Mouse (Mus musculus) embryonic facial prominence, embryonic 13.5 days (tissue): Measurements from ENCODE around the gene Chrna3. TPM values are rescaled to one million over a fixed set of nuclear protein-coding genes. Genes with fewer than 3 reads are reported as not detected.

Experiments used
- ATAC-seq: fragments of 200-750 bp; cut with Nextera tagmentation; 2 replicates; pipeline ENCODE4 v1.8.0; 2017; ENCODE audit warnings: low read depth; ENCODE audit not compliant: insufficient number of reproducible peaks, insufficient read depth, low FRiP score, low TSS enrichment
- H3K27ac ChIP-seq: fragments of 300-500 bp; sonication (generic); 2 replicates; pipeline ENCODE4 v1.5.1; 2015; ENCODE audit warnings: moderate library complexity, mild to moderate bottlenecking, inconsistent platforms
- H3K27me3 ChIP-seq: fragments of 300-500 bp; sonication (generic); 2 replicates; pipeline ENCODE4 v1.6.1; 2015; ENCODE audit warnings: mild to moderate bottlenecking, inconsistent platforms
- H3K36me3 ChIP-seq: fragments of 300-500 bp; sonication (generic); 2 replicates; pipeline ENCODE4 v1.6.1; 2015; ENCODE audit warnings: mild to moderate bottlenecking, inconsistent platforms
- H3K4me1 ChIP-seq: fragments of 300-500 bp; sonication (generic); 2 replicates; pipeline ENCODE4 v1.6.1; 2015; ENCODE audit warnings: inconsistent platforms
- H3K4me2 ChIP-seq: fragments of 300-500 bp; sonication (generic); 2 replicates; pipeline ENCODE4 v1.6.1; 2015; ENCODE audit warnings: moderate library complexity, mild to moderate bottlenecking, inconsistent platforms
- H3K4me3 ChIP-seq: fragments of 300-500 bp; sonication (generic); 2 replicates; pipeline ENCODE4 v1.5.1; 2015; ENCODE audit warnings: mild to moderate bottlenecking, inconsistent platforms
- H3K9ac ChIP-seq: fragments of 300-500 bp; sonication (generic); 2 replicates; pipeline ENCODE4 v1.6.1; 2015; ENCODE audit warnings: mild to moderate bottlenecking, inconsistent platforms
- H3K9me3 ChIP-seq: fragments of 300-500 bp; sonication (generic); 2 replicates; pipeline ENCODE4 v1.6.1; 2016; ENCODE audit warnings: inconsistent platforms
- WGBS: fragments of 180-500 bp; shearing (Covaris S2); methylation state at CpG from one replicate; pipeline ENCODE4 v1.1.7; 2015; ENCODE audit warnings: mixed read lengths; 5-methylcytosine and 5-hydroxymethylcytosine counted together
- polyA plus RNA-seq: library from polyadenylated mRNA; unstranded; fragments of >200 nt; fragmentation: Nextera tagmentation; extraction: Ambion mirVana; gene quantifications from 2 replicates; pipeline ENCODE4 v1.2.1, GENCODE M21; 2015

Chrna3 gene
- polyA plus RNA-seq, 1 experiment from 2014 or later = 0.15 TPM

DNA sequence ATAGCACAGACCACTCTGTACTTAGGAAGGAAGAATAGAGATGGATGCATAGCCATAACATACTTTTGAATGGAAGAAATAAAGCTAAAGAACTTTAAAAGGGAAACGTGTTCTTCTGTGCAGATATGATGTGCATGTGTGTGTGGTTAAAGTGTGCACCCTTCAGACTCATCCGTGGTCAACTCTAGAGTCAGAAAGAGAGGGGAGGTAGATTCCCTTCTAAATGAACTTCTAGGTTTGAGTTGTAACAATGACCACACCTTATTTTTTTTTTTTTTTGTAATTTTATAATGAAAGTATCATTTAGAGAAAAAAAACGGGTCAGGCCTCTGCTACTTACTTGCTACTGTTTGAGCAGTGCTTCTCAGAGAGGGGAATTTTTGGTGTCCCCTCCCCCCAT lies 36.0 kb downstream of the Chrna3 start:
- 79% methylated on average over 3 of the region's 3 CpGs for WGBS
- Histone ChIP-seq H3K9ac (no peak overlapping the region), H3K27ac (no peak overlapping the region), H3K9me3 (no peaks in the 10 kb centered on the region), H3K4me3 (no peak overlapping the region), H3K4me2 (no peak overlapping the region), H3K36me3 (no peaks in the 10 kb centered on the region), H3K27me3 (no peaks in the 10 kb centered on the region), H3K4me1 (no peaks in the 10 kb centered on the region)
- no peak for ATAC-seq

DNA sequence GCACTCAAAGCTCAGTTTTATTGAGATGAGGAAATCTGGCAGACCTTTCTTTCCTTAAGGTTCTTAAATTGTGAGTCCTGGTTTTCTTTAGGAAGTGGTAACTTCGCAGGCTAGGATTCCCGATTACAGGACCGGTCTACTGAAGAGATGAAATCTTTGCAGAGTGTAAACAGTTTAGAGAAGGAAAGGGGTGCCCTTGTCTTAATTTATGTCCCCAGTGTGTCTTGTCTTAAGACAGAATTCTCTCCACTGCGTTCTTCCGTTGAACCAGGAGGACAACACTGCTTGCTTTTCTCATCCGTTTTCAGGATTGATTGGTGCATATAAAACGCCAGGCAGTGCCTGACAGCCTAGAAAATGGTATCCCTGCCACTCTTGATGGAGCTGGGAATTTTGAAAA lies 44.0 kb downstream of the Chrna3 start:
- Histone ChIP-seq H3K27me3 (peaks cover 50% of the 10 kb centered on the region), H3K9me3 (no peaks in the 10 kb centered on the region), H3K9ac (no peak overlapping the region; the same call in 1 of the 2 replicates), H3K36me3 (no peaks in the 10 kb centered on the region), H3K4me1 (peaks cover 10% of the 10 kb centered on the region), H3K4me2 (peak overlapping the region; percentile 91), H3K27ac (no peak overlapping the region), H3K4me3 (peak overlapping the region; percentile 61)
- no peak for ATAC-seq
- WGBS = 5% methylated on average over 7 of the region's 7 CpGs

DNA sequence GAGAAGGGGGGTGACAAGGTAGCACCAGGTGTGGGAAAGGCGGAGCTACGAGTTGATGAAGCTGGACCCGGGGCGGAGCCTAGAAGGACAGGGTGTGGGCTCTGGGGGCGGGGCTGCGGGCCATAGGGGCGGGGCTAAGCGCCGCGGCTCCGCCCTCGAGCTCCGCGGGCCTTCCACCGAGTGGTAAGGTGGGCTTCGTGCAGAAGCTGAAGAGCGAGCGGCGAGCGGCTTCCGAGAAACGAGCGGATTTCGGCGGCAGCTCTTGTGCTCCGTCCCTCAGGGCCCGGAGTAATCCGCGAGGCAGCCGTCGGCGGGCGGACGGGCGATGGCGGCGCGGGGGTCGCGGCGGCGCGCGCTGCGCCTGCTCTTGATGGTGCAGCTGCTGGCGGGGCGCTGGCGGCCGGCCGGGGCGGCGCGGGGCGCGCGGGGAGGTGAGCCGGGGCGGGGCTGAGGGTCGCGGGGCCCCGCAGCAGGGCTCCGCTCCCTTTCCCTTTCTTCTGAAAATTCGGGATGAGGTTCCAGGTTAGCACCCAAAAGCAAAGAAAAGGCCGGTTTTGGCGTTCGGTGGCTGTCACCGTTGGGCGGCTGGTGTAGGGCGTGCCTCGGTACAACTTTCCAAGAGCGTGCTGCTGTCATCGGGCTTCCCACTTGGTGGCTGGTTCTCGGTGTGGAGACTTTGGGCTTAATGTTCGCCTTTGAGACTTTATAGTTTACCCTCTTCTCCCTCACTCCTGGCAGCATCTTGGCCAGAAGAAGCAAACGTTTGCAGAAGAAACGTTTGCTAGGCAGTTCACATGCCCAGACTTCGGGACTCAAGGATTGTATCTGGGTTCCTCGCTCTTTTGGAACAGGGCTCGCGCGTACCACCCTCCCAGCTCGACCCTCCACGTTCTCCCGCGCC lies 44.8 kb downstream of the Chrna3 start:
- Histone ChIP-seq H3K4me2 (peak overlapping the region; percentile 91), H3K4me3 (peak overlapping the region; percentile 61), H3K36me3 (no peaks in the 10 kb centered on the region), H3K27me3 (peaks cover 50% of the 10 kb centered on the region), H3K9ac (peak overlapping the region; percentile 64), H3K27ac (no peak overlapping the region), H3K9me3 (no peaks in the 10 kb centered on the region), H3K4me1 (peaks cover 10% of the 10 kb centered on the region)
- ATAC-seq = peak; percentile 80; the same call in 1 of the 2 replicates
- under 1% methylated on average over 73 of the region's 85 CpGs for WGBS

DNA sequence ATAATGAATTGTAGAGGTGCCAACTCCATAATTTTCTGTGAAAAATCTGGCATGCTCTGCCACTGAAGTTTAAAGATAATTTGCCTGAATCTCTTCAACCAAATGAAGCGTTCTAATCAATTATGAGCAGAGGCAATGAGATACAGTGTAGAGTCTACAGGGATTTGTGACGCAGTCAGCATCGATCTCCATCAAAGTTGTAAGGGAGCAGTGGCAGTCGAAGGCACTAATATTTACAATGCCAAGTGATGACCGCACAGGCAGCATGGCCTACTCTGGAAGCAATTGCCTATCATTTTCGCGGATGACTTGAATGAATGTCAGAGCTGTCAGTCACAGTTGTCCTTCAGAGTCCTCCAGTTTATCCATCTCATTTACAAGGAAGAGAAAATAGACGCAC lies 45.7 kb downstream of the Chrna3 start, which contains the start of gene Chrna5:
Chrna5 (plus strand) TSS at position 207 of the 400 bp plus-strand sequence.
- peaks cover 10% of the 10 kb centered on the region for H3K4me1 ChIP-seq
- peaks cover 54% of the 10 kb centered on the region for H3K27me3 ChIP-seq
- H3K9ac ChIP-seq = peak within 1 kb of the TSS; percentile 64
- no peak within 1 kb of the TSS for H3K27ac ChIP-seq
- no peaks in the 10 kb centered on the region for H3K36me3 ChIP-seq
- 53% methylated on average over 8 of the region's 8 CpGs for WGBS
- H3K4me2 ChIP-seq = peak within 1 kb of the TSS; percentile 91
- no peaks in the 10 kb centered on the region for H3K9me3 ChIP-seq
- ATAC-seq = no peak
- peak within 1 kb of the TSS; percentile 61 for H3K4me3 ChIP-seq

DNA sequence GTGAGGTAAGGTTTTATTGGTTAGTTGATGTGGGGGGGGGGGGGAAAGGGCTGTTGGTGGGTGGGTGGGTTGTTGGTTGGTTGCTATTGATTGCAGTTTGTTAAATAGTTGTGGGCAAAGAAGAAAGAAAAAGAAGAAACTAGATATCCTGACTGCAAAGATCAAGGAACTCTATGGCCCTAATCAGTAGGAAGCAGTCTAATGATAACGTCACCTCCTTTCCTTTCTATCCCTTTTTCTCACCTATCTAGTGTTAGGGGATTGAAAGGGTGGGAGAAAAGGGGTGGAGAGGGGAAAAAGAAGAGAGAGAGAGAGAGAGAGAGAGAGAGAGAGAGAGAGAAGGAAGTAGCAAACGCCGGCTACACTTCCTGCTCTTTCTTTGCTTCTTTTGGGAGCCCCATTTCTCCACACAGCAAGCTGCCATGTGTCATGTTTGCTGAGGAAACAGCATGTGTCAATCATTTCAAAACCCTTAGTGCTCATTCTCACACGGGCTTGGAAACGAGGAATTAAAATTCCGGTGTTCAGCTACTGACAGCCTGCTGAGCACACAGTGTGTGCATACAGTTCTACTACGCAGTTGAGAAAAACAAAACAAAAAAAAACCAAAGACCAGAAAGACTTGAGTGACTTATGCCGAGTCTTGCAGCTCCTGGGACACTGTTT lies 56.3 kb downstream of the Chrna3 start:
- H3K4me2 ChIP-seq = no peak overlapping the region
- H3K4me1 ChIP-seq = no peaks in the 10 kb centered on the region
- no peak overlapping the region for H3K9ac ChIP-seq
- no peak overlapping the region for H3K27ac ChIP-seq
- no peak overlapping the region for H3K4me3 ChIP-seq
- ATAC-seq = no peak
- H3K9me3 ChIP-seq = no peaks in the 10 kb centered on the region
- WGBS = 66% methylated on average over 8 of the region's 8 CpGs
- H3K27me3 ChIP-seq = no peaks in the 10 kb centered on the region
- H3K36me3 ChIP-seq = no peaks in the 10 kb centered on the region

DNA sequence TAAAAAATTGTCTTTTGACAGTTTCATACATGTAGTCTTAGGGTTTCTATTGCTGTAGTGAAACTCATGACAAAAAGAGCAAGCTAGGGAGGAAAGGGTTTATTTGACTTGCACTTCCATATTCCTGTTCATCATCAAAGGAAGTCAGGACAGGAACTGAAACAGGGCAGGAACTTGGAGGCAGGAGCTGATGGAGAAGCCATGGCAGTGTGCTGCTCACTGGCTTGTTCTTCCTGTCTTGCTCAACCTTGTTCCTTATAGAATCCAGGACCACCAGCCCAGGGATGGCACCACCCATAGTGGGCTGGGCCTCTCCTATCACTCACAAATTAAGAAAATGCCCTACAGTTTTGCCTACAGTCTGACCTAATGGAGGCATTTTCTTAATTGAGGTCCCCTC lies 62.7 kb downstream of the Chrna3 start:
- H3K4me2 ChIP-seq = no peak overlapping the region
- no peak for ATAC-seq
- H3K27me3 ChIP-seq = no peaks in the 10 kb centered on the region
- peaks cover 5% of the 10 kb centered on the region; the same call in 1 of the 2 replicates for H3K9me3 ChIP-seq
- no peak overlapping the region for H3K9ac ChIP-seq
- H3K4me3 ChIP-seq = no peak overlapping the region
- no peaks in the 10 kb centered on the region for H3K4me1 ChIP-seq
- no peak overlapping the region for H3K27ac ChIP-seq
- H3K36me3 ChIP-seq = peaks cover 16% of the 10 kb centered on the region

DNA sequence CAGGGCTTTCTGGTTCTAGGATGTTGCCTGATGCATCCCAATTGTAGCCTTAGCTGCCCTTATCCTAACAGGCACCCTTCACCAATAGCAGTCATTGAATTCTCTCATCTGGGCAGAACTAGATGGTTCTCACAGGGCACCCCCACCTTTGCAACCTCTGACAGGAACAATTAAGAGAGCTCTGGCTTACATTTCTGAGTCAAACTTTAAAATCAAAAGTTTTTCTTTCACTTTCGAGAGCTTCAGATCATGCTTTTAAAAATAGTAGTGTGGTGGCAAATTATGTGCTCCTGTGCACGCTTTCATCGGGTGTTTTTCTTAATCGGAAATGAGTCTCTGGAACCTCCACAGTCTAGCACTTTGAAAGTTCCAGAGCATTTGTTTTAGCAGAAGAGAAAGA lies 65.3 kb downstream of the Chrna3 start:
- ATAC-seq = no peak
- 86% methylated on average over 4 of the region's 4 CpGs for WGBS

More for the DNA sequence above, 65.3 kb downstream of the Chrna3 start:
- Histone ChIP-seq H3K9me3 (peaks cover 5% of the 10 kb centered on the region; the same call in 1 of the 2 replicates), H3K9ac (no peak overlapping the region), H3K4me1 (no peaks in the 10 kb centered on the region), H3K27me3 (no peaks in the 10 kb centered on the region), H3K27ac (no peak overlapping the region), H3K4me3 (no peak overlapping the region), H3K36me3 (peaks cover 41% of the 10 kb centered on the region), H3K4me2 (no peak overlapping the region)

Other genes starting within 250 kb of the Chrna3 start
- 37.0 and 39.9 TPM in 2 replicates for gene Ireb2, start 162.8 kb downstream of the Chrna3 start, polyA plus RNA-seq
- 6.6 and 6.8 TPM in 2 replicates for gene Hykk, start 109.3 kb downstream of the Chrna3 start, polyA plus RNA-seq
- 309 and 320 TPM in 2 replicates for gene Psma4, start 75.8 kb downstream of the Chrna3 start, polyA plus RNA-seq
- 0.85 and 1.2 TPM in 2 replicates for gene AY074887, start 75.6 kb downstream of the Chrna3 start, polyA plus RNA-seq
- gene Chrna5, start 45.7 kb downstream of the Chrna3 start, polyA plus RNA-seq = 0.48 and 1.1 TPM in 2 replicates
- 0.26 and 0.28 TPM in 2 replicates for gene Chrnb4, start 22.2 kb upstream of the Chrna3 start, polyA plus RNA-seq
- gene Ube2q2, start 122.3 kb upstream of the Chrna3 start, polyA plus RNA-seq = 35.9 and 37.3 TPM in 2 replicates
- 58.7 and 66.0 TPM in 2 replicates for gene Fbxo22, start 182.4 kb upstream of the Chrna3 start, polyA plus RNA-seq